Mouse (Mus musculus) liver, adult 10 weeks (tissue): ENCODE measurements around the gene Gpn2. TPM values are rescaled to one million over a fixed set of nuclear protein-coding genes. Genes with fewer than 3 reads are reported as not detected.

Experiments
- polyA plus RNA-seq: library from polyadenylated mRNA; stranded (reverse); fragments of 350-450 nt; fragmentation: Illumina TruSeq; extraction: RNeasy Lipid Tissue Mini Kit (QIAGEN cat#74804); gene quantifications from one replicate; pipeline ENCODE4 v1.2.3, GENCODE M21; 2014; ENCODE audit warnings: low read depth, low replicate concordance

Gene Gpn2
- not detected for polyA plus RNA-seq

DNA sequence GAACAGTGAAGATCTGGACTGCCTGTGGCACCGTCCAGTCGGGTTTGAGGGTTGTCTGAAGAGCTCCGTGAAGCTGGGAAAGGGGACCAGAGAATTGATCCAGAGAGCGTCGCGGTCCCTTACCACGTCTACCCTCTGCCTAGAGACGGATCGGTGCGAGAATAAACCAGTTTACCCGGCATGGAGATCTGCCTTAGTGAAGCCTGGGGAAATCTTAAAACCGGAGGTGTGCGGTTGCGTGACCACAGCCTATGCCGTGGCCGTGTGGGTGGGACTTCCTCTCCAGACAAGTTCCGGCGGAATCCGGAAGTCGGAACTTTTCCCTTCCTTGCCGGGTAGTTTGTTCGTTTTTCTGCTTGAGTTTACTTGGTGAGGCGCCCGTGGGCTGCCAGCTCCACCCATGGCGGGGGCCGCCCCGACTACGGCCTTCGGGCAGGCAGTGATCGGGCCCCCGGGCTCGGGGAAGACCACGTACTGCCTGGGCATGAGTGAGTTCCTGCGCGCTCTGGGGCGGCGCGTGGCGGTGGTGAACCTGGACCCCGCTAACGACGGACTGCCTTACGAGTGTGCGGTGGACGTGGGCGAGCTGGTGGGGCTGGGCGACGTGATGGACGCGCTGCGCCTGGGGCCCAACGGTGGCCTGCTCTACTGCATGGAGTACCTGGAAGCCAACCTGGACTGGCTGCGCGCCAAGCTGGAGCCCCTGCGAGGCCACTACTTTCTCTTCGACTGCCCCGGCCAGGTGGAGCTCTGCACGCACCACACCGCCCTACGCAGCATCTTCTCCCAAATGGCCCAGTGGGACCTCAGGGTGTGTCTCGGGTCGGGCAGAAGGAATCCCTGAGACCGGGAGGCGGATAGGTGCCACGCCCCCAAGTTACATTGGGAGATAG is at the start of gene Gpn2:
Gene Gpn2, plus strand, starts transcription at position 304 of the 893 bp plus-strand sequence.

DNA sequence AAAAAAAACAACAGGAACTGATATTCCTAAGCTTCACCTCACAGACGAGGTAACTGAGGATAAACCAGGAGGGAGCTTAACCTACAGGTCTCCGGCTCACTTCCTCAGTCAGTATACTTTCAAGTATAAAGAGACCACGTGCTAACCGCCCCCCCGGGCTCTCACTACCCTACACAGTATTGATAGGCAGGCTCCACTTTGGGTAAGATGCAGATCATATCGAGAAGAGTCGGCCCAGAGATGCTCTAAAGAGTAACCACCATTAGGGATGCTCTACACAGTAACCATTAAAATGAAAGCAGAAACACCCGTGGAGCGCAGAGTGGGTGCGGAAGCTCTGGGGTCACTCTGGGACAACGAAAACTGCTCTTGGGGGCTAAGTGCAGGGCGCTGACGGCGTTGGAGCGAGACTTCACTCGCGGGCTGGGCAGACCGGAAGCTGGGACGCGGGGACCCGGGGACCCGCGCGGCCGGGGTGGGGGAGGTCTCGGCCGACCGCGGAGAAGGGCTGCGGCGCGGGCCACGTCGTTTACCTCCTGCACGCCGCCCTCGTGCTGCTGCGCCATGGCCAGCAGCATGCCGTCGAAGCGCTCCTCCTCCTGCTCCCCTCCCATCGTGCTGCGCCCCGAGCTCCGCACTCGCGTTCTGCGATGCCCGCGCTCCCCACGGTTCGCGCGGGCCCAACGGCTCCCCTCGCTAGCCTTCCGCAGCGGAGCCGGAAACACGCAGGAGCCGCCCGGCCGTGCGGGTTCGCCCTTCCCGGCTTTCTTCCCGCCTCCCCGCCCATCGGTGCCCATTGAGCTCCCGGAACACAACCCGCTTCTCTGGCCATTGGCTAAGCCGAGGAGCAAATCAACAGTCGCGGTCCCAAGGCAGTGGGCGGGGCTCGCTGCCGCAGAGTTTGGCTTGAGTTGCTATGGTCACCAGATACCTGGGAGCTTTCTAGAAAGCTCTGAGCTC is 38.6 kb upstream of the Gpn2 start, which contains the start of gene Nudc:
Gene Nudc, minus strand, starts transcription at position 725 of the 960 bp plus-strand sequence.

DNA sequence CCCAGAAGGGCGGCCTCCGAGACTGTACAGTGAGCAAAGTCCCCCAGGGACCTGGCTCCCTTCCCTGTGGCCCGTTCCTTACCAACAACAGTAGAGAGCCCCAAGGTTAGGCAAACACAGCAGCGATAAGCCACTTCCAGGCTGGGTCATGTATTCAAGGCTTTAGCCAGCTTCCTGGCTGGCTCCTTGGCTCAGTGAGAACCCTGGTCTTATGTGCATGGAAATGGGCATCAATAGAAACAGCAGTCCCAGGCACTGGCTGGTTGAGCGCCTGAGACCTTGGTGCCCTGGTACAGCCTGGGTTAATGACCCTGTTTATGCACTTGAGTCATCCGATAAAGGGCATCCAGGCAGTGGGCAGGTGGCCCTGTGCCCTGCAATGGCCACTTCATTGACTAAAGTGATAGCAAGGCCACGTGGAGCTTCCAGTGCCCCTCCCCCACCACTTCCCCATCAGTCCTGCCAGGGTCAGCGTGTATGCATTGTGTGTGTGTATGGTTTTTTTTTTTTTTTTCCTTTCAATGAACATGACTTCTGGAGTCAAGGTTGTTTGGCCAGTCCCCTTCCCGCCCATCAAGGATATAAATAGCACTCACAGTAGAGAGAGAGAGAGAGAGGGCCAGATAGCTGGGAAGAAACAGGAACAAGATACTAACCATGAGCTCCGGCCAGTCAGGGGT is 31.3 kb upstream of the Gpn2 start, which contains the start of gene Nr0b2:
Gene Nr0b2, plus strand, starts transcription at position 609 of the 680 bp plus-strand sequence.

DNA sequence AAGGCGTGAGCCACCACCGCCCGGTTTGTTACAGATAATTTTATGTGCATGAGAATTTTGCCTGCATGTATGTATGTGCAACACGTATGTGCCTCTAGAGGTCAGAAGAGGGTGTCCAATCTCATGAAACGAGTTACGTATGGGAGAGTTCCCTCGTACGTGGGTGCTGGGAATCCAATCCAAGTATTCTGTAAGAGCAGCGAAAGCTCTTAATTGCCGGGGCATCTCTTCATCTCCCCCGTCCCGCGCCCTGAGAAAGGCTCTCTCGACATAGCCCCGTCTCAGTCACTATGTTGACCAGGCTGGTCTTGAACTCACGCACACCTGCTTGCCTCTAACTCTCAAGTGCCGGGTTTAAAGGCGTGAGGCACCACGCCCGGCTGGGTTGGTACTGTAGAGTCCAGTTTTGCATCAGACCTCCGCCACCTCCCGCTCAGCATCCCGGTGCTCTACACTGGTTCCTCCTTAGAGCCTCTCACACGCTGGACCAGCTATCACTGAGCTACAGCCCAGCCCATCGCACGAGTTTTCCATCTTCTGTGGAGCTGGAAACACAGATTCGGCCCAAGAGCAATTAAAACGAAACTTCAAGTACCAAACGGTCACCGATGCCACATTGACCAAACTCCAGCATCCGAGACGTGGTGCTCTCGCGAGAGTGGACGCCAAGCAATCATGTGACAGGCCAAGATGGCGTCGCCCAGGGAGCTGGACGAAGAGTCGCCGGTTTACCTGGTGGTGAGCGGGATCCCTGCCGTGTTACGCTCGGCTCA is 9.9 kb upstream of the Gpn2 start, which contains the start of gene Gpatch3:
Gene Gpatch3, plus strand, starts transcription at position 676 of the 773 bp plus-strand sequence.

DNA sequence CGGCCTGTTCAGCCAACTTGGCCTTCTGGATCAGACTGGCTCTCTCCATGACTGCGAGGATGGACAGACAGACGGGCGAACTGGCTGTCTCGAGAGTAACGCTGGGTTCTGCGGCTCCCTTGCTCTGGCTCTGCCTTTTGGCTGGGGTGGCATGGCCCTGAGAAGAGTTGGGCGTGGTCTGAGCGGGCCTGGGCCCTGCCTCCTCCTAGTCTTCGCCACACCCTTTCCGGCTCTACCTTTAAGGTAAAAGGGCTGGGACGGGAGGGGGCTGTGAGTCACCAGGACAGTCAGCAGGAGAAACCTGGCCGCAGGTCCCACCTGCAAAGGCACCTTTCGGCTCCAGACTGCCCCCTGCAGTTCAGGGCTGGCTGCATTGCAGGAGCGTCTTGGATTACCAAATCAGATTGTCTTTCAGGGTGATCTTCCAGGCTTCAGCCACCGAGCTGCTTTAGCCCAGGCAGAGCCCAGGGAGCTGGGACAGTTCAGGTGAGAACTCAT is 17.6 kb downstream of the Gpn2 start, which contains the start of gene Sfn:
Gene Sfn, minus strand, starts transcription at position 448 of the 498 bp plus-strand sequence.

Other genes starting within 250 kb of the Gpn2 start
- gene Wdtc1, start 230.9 kb upstream of the Gpn2 start, polyA plus RNA-seq = 7.5 TPM
- gene Slc9a1, start 214.7 kb upstream of the Gpn2 start, polyA plus RNA-seq = 0.48 TPM
- not detected for gene Tent5b, start 104.2 kb upstream of the Gpn2 start, polyA plus RNA-seq
- gene Trnp1, start 85.8 kb upstream of the Gpn2 start, polyA plus RNA-seq = not detected
- gene Kdf1, start 65.4 kb upstream of the Gpn2 start, polyA plus RNA-seq = not detected
- gene Nudc, start 38.4 kb upstream of the Gpn2 start, polyA plus RNA-seq = 16.6 TPM
- gene Nr0b2, start 31.0 kb upstream of the Gpn2 start, polyA plus RNA-seq = 4.4 TPM
- not detected for gene Gpatch3, start 9.6 kb upstream of the Gpn2 start, polyA plus RNA-seq
- gene Sfn, start 17.8 kb downstream of the Gpn2 start, polyA plus RNA-seq = not detected
- 2.8 TPM for gene Zdhhc18, start 65.8 kb downstream of the Gpn2 start, polyA plus RNA-seq
- gene Pigv, start 88.3 kb downstream of the Gpn2 start, polyA plus RNA-seq = 2.4 TPM
- gene Arid1a, start 172.4 kb downstream of the Gpn2 start, polyA plus RNA-seq = 7.2 TPM